43 mouse cellular contexts compared by ENCODE assay signal in genomic region chr6:86431531-86431930, GRCm38 (mm10). TPM values are rescaled to one million over a fixed set of nuclear protein-coding genes. Genes with fewer than 3 reads are reported as not detected.
"Had no signal": no experiment of that assay in that cellular context is flagged by ENCODE, and none has a peak within 500 bp of the region (broad histone marks: within the 10 kb centered on the region; RNA-seq: fewer than 3 reads in every experiment).

No protein-coding gene starts in this region.

- H3K27me3 ChIP-seq: heart, embryonic 12.5 days; heart, embryonic 13.5 days; heart, embryonic 15.5 days; hindbrain, embryonic 12.5 days; hindbrain, embryonic 13.5 days; hindbrain, embryonic 15.5 days; intestine, embryonic 15.5 days; kidney, embryonic 15.5 days had no signal

- H3K4me2 ChIP-seq: heart, embryonic 11.5 days; heart, embryonic 12.5 days; heart, embryonic 13.5 days; heart, embryonic 15.5 days; hindbrain, embryonic 12.5 days; hindbrain, embryonic 13.5 days; hindbrain, embryonic 14.5 days; hindbrain, embryonic 15.5 days; intestine, embryonic 15.5 days; kidney, embryonic 15.5 days had no signal

- H3K27ac ChIP-seq: heart, embryonic 10.5 days; heart, embryonic 13.5 days; heart, embryonic 15.5 days; hindbrain, embryonic 10.5 days; hindbrain, embryonic 12.5 days; hindbrain, embryonic 13.5 days; hindbrain, embryonic 14.5 days; hindbrain, embryonic 15.5 days; hindbrain, postnatal 0 days; intestine, embryonic 15.5 days; kidney, embryonic 15.5 days; kidney, postnatal 0 days; layer of hippocampus, adult 2 months had no signal

- ATAC-seq: hindbrain, embryonic 16.5 days; hindbrain, postnatal 0 days; inflammation-experienced regulatory T-cells, adult 6 months; intestine, embryonic 15.5 days; intestine, embryonic 16.5 days; intestine, postnatal 0 days had no signal

- H3K4me1 ChIP-seq: heart, embryonic 10.5 days; heart, embryonic 12.5 days; heart, embryonic 13.5 days; heart, embryonic 15.5 days; hindbrain, embryonic 10.5 days; hindbrain, embryonic 12.5 days; hindbrain, embryonic 13.5 days; hindbrain, embryonic 15.5 days; intestine, embryonic 15.5 days; kidney, embryonic 15.5 days had no signal

- H3K9me3 ChIP-seq: heart, embryonic 10.5 days; heart, embryonic 12.5 days; heart, embryonic 13.5 days; heart, embryonic 15.5 days; hindbrain, embryonic 10.5 days; hindbrain, embryonic 12.5 days; hindbrain, embryonic 13.5 days; hindbrain, embryonic 15.5 days; intestine, embryonic 15.5 days; kidney, embryonic 15.5 days had no signal

- DNase-seq: heart, postnatal 10 days; heart, postnatal 14 days; heart, postnatal 36 days; heart, postnatal 4 days; kidney, adult 11 months; kidney, adult 18-20 months; kidney, adult 2 months; kidney, adult 8-10 months; kidney, adult 9 months; kidney, postnatal 10 days; kidney, postnatal 14 days; kidney, postnatal 25 days; kidney, postnatal 36 days; kidney, postnatal 4 days; layer of hippocampus, adult 9-11 months; layer of hippocampus, postnatal 36 days had no signal

- H3K9ac ChIP-seq: heart, embryonic 12.5 days; heart, embryonic 13.5 days; heart, embryonic 15.5 days; hindbrain, embryonic 12.5 days; hindbrain, embryonic 13.5 days; hindbrain, embryonic 14.5 days; hindbrain, embryonic 15.5 days; intestine, embryonic 15.5 days; kidney, embryonic 15.5 days had no signal

- H3K4me3 ChIP-seq: heart, embryonic 10.5 days; heart, embryonic 12.5 days; heart, embryonic 13.5 days; heart, embryonic 15.5 days; hindbrain, embryonic 10.5 days; hindbrain, embryonic 12.5 days; hindbrain, embryonic 13.5 days; hindbrain, embryonic 15.5 days; intestine, embryonic 15.5 days; kidney, embryonic 15.5 days; layer of hippocampus, adult 2 months had no signal

RNA-seq across cellular contexts. Expression of gene Gm44790, which starts 5.1 kb away (rescaled TPM):
- total RNA-seq: heart, postnatal 14 days; heart, postnatal 36 days; heart, postnatal 4 days; hematopoietic stem cell, adult 5-6 weeks; hindbrain, postnatal 0 days; layer of hippocampus, adult 2 months; layer of hippocampus, postnatal 10 days had no signal
- polyA plus RNA-seq: heart, embryonic 11.5 days; heart, embryonic 12.5 days; heart, embryonic 13.5 days; heart, embryonic 14.5 days; heart, embryonic 15.5 days; heart, postnatal 0 days; hindbrain, embryonic 10.5 days; hindbrain, embryonic 11.5 days; hindbrain, embryonic 12.5 days; hindbrain, embryonic 13.5 days; hindbrain, embryonic 14.5 days; hindbrain, embryonic 16.5 days; hindbrain, postnatal 0 days; inflammation-experienced regulatory T-cells, adult 6 months; intestine, embryonic 14.5 days; intestine, embryonic 15.5 days; intestine, embryonic 16.5 days; intestine, postnatal 0 days; kidney, embryonic 14.5 days; kidney, embryonic 16.5 days; kidney, postnatal 0 days had no signal
